Mouse (Mus musculus): ENCODE measurements around the gene Ano8. TPM values are rescaled to one million over a fixed set of nuclear protein-coding genes. Genes with fewer than 3 reads are reported as not detected.
A peak's percentile ranks its signal among the peaks of the same experiment; 100 is the strongest.

Ano8 gene
- polyA plus RNA-seq, 1 experiment from 2014 or later: 6.3 TPM

GRCm38 (mm10) chr8:71476099-71476940 is 9.4 kb downstream of the Ano8 start:
- H3K36me3 ChIP-seq (ENCODE audit: control insufficient read depth, insufficient read depth, low read length): peaks cover 13% of the 10 kb centered on the region

GRCm38 (mm10) chr8:71475702-71476075 is 10.1 kb downstream of the Ano8 start:
- Histone ChIP-seq H3K9me3 (ENCODE audit: control insufficient read depth, low read length) (no peaks in the 10 kb centered on the region), H3K36me3 (ENCODE audit: control insufficient read depth, insufficient read depth, low read length) (peaks cover 13% of the 10 kb centered on the region), H3K4me1 (ENCODE audit: control insufficient read depth, insufficient read depth, low read length) (peaks cover 9% of the 10 kb centered on the region; the same call in 1 of the 2 replicates), H3K4me2 (ENCODE audit: low read depth) (peak overlapping the region; percentile 89), H3K27me3 (ENCODE audit: control insufficient read depth, insufficient read depth, low read length) (no peaks in the 10 kb centered on the region), H3K27ac (ENCODE audit: low read depth, low read length) (peak overlapping the region; percentile 82; the same call in 1 of the 2 replicates), H3K9ac (ENCODE audit: low read length) (peak overlapping the region; percentile 71), H3K4me3 (ENCODE audit: low read depth, low read length) (peak overlapping the region; percentile 50)
- DNase-seq (ENCODE audit: low spot score) (no peak), ATAC-seq (ENCODE audit: insufficient read depth, low FRiP score, low TSS enrichment) (0 out of 2 replicates have a peak, but pooled peaks have one; percentile 25)
- WGBS: 27% methylated on average over 4 of the region's 4 CpGs

More at GRCm38 (mm10) chr8:71476099-71476940, 9.4 kb downstream of the Ano8 start:
- peak overlapping the region; percentile 82 for H3K27ac ChIP-seq (ENCODE audit: low read depth, low read length)
- peaks cover 9% of the 10 kb centered on the region; the same call in 1 of the 2 replicates for H3K4me1 ChIP-seq (ENCODE audit: control insufficient read depth, insufficient read depth, low read length)
- H3K4me3 ChIP-seq (ENCODE audit: low read depth, low read length): peak overlapping the region; percentile 50
- under 1% methylated on average over 71 of the region's 121 CpGs for WGBS
- peak; percentile 85 for DNase-seq (ENCODE audit: low spot score)
- peak overlapping the region; percentile 71 for H3K9ac ChIP-seq (ENCODE audit: low read length)
- peak; percentile 56 for ATAC-seq (ENCODE audit: insufficient read depth, low FRiP score, low TSS enrichment)
- no peaks in the 10 kb centered on the region for H3K27me3 ChIP-seq (ENCODE audit: control insufficient read depth, insufficient read depth, low read length)
- H3K9me3 ChIP-seq (ENCODE audit: control insufficient read depth, low read length): no peaks in the 10 kb centered on the region
- peak overlapping the region; percentile 89 for H3K4me2 ChIP-seq (ENCODE audit: low read depth)

DNA sequence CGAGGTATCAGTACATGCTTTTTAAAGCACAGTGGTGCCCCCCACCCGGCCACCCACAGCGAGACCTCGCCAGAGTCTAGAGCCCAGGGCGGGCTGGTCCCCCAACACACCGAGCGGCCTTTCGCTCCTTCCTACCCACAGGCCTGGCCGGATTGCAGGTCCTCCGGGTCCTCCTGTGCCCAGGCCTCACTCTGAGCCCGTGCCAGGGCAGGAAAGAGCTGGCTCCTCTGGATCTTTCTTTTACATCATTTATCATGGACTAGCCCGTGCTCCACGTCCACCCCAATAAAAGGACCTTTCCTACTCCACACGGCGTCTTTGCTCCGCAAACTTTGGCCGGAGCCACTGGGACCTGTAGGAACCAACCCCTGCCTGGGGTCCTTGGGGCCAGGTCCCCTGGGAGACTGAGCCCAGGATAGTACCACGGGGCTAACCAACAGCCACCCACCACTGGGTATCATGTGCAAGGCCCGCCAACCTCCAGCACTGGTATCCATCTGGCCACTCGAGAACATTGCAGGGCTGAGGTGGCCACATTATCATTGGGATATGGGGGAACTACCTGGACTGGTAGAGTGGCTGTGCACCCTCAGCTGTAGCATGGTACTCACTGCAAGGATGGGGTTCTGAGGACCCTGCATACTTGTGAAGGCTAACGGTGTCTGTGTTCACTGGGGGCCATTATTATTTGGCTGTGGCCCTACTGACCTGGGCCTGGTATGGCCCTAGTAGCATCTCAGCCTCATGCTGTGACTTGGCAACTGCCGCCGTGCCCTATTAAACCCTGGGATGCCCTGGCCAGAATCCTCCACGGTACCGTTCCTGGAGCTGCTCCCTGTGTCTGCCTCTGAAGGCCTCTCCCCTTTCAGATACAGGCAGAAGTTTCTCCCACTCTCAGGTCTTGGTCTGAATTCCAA is 10.7 kb downstream of the Ano8 start:
- H3K36me3 ChIP-seq (ENCODE audit: control insufficient read depth, insufficient read depth, low read length): peaks cover 13% of the 10 kb centered on the region
- H3K9ac ChIP-seq (ENCODE audit: low read length): peak overlapping the region; percentile 71; the same call in 1 of the 2 replicates
- no peak overlapping the region for H3K27ac ChIP-seq (ENCODE audit: low read depth, low read length)

GRCm38 (mm10) chr8:71474344-71474743 is 11.4 kb downstream of the Ano8 start:
- ATAC-seq (ENCODE audit: insufficient read depth, low FRiP score, low TSS enrichment): no peak
- no peak overlapping the region for H3K27ac ChIP-seq (ENCODE audit: low read depth, low read length)
- H3K4me2 ChIP-seq (ENCODE audit: low read depth): no peak overlapping the region
- no peak for DNase-seq (ENCODE audit: low spot score)
- H3K36me3 ChIP-seq (ENCODE audit: control insufficient read depth, insufficient read depth, low read length): peaks cover 13% of the 10 kb centered on the region
- H3K4me1 ChIP-seq (ENCODE audit: control insufficient read depth, insufficient read depth, low read length): peaks cover 13% of the 10 kb centered on the region
- H3K9me3 ChIP-seq (ENCODE audit: control insufficient read depth, low read length): no peaks in the 10 kb centered on the region
- H3K9ac ChIP-seq (ENCODE audit: low read length): no peak overlapping the region
- 94% methylated on average over 16 of the region's 18 CpGs for WGBS
- H3K4me3 ChIP-seq (ENCODE audit: low read depth, low read length): no peak overlapping the region
- no peaks in the 10 kb centered on the region for H3K27me3 ChIP-seq (ENCODE audit: control insufficient read depth, insufficient read depth, low read length)

More for the DNA sequence above, 10.7 kb downstream of the Ano8 start:
- 87% methylated on average over 25 of the region's 25 CpGs for WGBS
- Histone ChIP-seq H3K4me1 (ENCODE audit: control insufficient read depth, insufficient read depth, low read length) (peaks cover 10% of the 10 kb centered on the region), H3K4me3 (ENCODE audit: low read depth, low read length) (peak overlapping the region; percentile 50; the same call in 1 of the 2 replicates), H3K27me3 (ENCODE audit: control insufficient read depth, insufficient read depth, low read length) (no peaks in the 10 kb centered on the region), H3K4me2 (ENCODE audit: low read depth) (no peak overlapping the region), H3K9me3 (ENCODE audit: control insufficient read depth, low read length) (no peaks in the 10 kb centered on the region)
- ATAC-seq (ENCODE audit: insufficient read depth, low FRiP score, low TSS enrichment) (no peak), DNase-seq (ENCODE audit: low spot score) (no peak)

DNA sequence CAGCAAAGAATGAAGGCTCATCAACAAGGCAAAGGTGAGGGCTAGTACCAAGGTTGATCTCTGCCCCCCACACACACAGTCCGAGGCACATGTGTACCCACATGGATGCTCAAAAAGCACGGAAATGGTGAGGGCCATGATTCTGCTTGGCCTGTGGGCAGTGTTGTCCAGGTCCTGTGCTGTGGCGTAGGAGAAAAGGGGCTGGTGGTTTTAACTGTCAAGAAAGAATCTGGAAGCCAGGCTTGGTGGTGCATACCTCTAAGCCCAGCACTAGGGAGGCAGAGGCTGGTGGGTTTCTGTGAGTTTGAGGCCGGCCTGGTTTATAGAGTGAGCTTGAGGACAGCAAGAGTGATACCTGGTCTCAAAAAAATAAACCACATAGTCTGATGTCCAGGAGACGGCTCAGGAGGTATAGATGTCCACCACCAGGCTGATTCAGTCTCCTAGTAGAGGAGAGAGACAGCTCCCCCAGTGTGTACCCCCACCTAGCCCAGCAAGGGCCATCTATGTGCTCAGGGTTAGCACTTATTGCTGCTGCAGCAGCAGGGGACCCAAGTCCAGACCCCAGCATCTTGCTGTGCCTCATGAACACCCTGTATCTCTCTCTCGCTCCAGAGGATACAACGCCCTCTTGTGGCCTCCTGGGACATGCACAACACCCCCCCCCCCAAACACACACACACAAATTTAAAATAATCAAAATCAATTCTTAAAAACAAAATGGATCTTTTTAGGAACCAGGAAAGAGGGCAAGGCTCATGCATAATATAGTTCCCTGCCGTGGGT is 13.0 kb downstream of the Ano8 start:
- ATAC-seq (ENCODE audit: insufficient read depth, low FRiP score, low TSS enrichment): no peak
- Histone ChIP-seq H3K27ac (ENCODE audit: low read depth, low read length) (no peak overlapping the region), H3K9ac (ENCODE audit: low read length) (no peak overlapping the region), H3K36me3 (ENCODE audit: control insufficient read depth, insufficient read depth, low read length) (peaks cover 7% of the 10 kb centered on the region; the same call in 1 of the 2 replicates), H3K4me1 (ENCODE audit: control insufficient read depth, insufficient read depth, low read length) (peaks cover 13% of the 10 kb centered on the region), H3K4me2 (ENCODE audit: low read depth) (no peak overlapping the region), H3K4me3 (ENCODE audit: low read depth, low read length) (no peak overlapping the region), H3K9me3 (ENCODE audit: control insufficient read depth, low read length) (no peaks in the 10 kb centered on the region), H3K27me3 (ENCODE audit: control insufficient read depth, insufficient read depth, low read length) (no peaks in the 10 kb centered on the region)
- WGBS: 87% methylated on average over 8 of the region's 8 CpGs
- DNase-seq (ENCODE audit: low spot score): no peak

DNA sequence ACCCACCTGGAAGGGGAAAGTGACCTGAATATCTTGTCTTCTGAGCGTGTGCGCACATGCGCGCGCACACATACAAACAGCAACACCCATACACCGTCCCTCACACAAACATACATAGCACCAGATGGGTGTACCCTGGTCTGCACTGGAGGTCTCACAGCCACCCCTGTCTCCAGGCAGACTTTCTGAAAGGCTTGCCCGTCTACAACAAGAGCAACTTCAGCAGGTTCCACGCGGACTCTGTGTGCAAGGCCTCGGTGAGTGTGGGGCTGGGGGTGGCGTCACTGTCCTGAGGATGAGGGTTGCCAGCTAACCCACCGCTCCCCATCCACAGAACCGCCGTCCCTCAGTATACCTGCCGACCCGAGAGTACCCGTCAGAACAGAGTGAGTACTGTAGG is 13.9 kb downstream of the Ano8 start:
- H3K27me3 ChIP-seq (ENCODE audit: control insufficient read depth, insufficient read depth, low read length): no peaks in the 10 kb centered on the region
- H3K9me3 ChIP-seq (ENCODE audit: control insufficient read depth, low read length): no peaks in the 10 kb centered on the region
- ATAC-seq (ENCODE audit: insufficient read depth, low FRiP score, low TSS enrichment) (no peak), DNase-seq (ENCODE audit: low spot score) (no peak)
- H3K27ac ChIP-seq (ENCODE audit: low read depth, low read length): no peak overlapping the region
- H3K4me1 ChIP-seq (ENCODE audit: control insufficient read depth, insufficient read depth, low read length): peaks cover 13% of the 10 kb centered on the region
- H3K4me2 ChIP-seq (ENCODE audit: low read depth): no peak overlapping the region
- H3K4me3 ChIP-seq (ENCODE audit: low read depth, low read length): no peak overlapping the region
- WGBS: 97% methylated on average over 17 of the region's 17 CpGs
- no peak overlapping the region for H3K9ac ChIP-seq (ENCODE audit: low read length)
- peaks cover 7% of the 10 kb centered on the region; the same call in 1 of the 2 replicates for H3K36me3 ChIP-seq (ENCODE audit: control insufficient read depth, insufficient read depth, low read length)

- Histone ChIP-seq H3K27me3 (ENCODE audit: control insufficient read depth, insufficient read depth, low read length) (no peaks in the 10 kb centered on the region), H3K4me1 (ENCODE audit: control insufficient read depth, insufficient read depth, low read length) (peaks cover 10% of the 10 kb centered on the region), H3K27ac (ENCODE audit: low read depth, low read length) (no peak overlapping the region), H3K4me2 (ENCODE audit: low read depth) (no peak overlapping the region), H3K9ac (ENCODE audit: low read length) (no peak overlapping the region; the same call in 1 of the 2 replicates), H3K36me3 (ENCODE audit: control insufficient read depth, insufficient read depth, low read length) (peaks cover 7% of the 10 kb centered on the region; the same call in 1 of the 2 replicates), H3K9me3 (ENCODE audit: control insufficient read depth, low read length) (no peaks in the 10 kb centered on the region), H3K4me3 (ENCODE audit: low read depth, low read length) (no peak overlapping the region)
- DNase-seq (ENCODE audit: low spot score): no peak
- ATAC-seq (ENCODE audit: insufficient read depth, low FRiP score, low TSS enrichment): no peak
- 88% methylated on average over 5 of the region's 5 CpGs for WGBS
Measured at GRCm38 (mm10) chr8:71470913-71471255, 14.9 kb downstream of the Ano8 start.
